Mouse (Mus musculus) adrenal gland (tissue): Measurements from ENCODE around the gene Gsg1l.

Source experiments
- intact Hi-C: fragments of 180-260 bp; cut with DNase I; formaldehyde crosslinking; loops from one replicate; pipeline ENCODE4 v1.15.1; 2025
- long read RNA-seq, 2 experiments: library from polyadenylated mRNA; unstranded; transcript quantifications; one replicate each; pipeline ENCODE4 v2.0.0; 2020; ENCODE audit warnings: borderline replicate concordance in 1 of 2; ENCODE audit not compliant: insufficient replicate concordance in 1 of 2

Gene Gsg1l
- long read RNA-seq, experiment 1, transcript Gsg1l-201 (7 exons, 3,923 nt), result major isoform, 17 of 41 reads
- long read RNA-seq, experiment 1, partial matches to known transcripts, result 0 of 41 reads
- long read RNA-seq, experiment 1, other reads (novel, unspliced or antisense), result 24 of 41 reads
- long read RNA-seq, experiment 2, transcript Gsg1l-201 (7 exons, 3,923 nt), result major isoform, 10 of 54 reads
- long read RNA-seq, experiment 2, partial matches to known transcripts, result 4 of 54 reads
- long read RNA-seq, experiment 2, other reads (novel, unspliced or antisense), result 40 of 54 reads

- intact Hi-C loops, result loop anchor here (10.0 kb wide), 1 partner anchor 408 kb away; no protein-coding TSS in a partner anchor
These were observed at the start of gene Gsg1l for GRCm38 (mm10) chr7:126082286-126082741. Gsg1l (minus strand) TSS chr7:126082411.

- intact Hi-C loops, result no loop called here
These were observed 45.5 kb upstream of the Gsg1l start for GRCm38 (mm10) chr7:126127673-126128072.

- intact Hi-C loops, result no loop called here
These were observed 44.3 kb upstream of the Gsg1l start for GRCm38 (mm10) chr7:126126502-126126901.

GRCm38 (mm10) chr7:126121533-126121932 lies 39.3 kb upstream of the Gsg1l start:
- intact Hi-C loops, result no loop called here

DNA sequence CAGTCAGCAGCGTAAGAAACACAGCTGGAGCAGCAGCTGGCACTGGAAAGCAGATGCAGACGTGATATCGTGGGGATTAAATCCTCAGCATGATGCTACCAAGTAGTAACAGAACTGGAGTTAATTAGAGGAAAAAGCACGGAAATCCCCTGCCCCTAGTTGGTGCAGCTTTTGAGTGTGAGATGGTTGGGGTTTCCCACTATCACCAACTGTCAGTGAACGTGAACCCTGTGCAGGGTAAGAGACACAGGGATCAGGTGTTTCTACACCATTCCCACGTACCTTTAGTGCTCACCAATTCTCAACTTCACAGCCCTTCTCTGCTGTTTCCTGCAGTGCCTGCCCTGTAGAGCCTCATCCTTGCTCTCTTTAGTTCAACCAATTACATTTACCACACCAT lies 37.6 kb upstream of the Gsg1l start:
- intact Hi-C loops, result no loop called here

GRCm38 (mm10) chr7:126113263-126113662 lies 31.1 kb upstream of the Gsg1l start:
- intact Hi-C loops, result loop anchor here (5.0 kb wide), 1 partner anchor 44 kb away; no protein-coding TSS in a partner anchor

DNA sequence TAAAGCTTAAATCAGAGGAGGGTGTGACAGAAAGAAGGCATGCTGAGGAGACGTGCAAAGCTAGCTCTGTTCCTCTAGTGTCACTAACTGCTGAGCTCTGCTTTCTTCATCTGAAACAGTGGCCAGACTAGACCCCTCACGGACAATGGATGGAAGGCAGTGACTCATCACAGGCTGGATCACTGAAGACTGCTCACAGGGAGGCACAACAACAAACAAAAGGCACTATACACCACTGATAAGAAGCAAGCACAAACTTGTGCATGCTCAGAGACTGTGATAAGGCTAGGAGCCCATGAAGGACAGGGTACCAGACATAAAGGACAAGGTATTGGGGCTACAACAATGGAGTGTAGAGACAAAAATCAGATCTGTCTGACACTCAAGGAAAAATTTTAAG lies 29.0 kb upstream of the Gsg1l start:
- intact Hi-C loops, result loop anchor here (5.0 kb wide), 1 partner anchor 46 kb away; no protein-coding TSS in a partner anchor

- intact Hi-C loops, result loop anchor here (5.0 kb wide), 1 partner anchor 47 kb away; no protein-coding TSS in a partner anchor
These were observed 27.7 kb upstream of the Gsg1l start for GRCm38 (mm10) chr7:126109898-126110297.

DNA sequence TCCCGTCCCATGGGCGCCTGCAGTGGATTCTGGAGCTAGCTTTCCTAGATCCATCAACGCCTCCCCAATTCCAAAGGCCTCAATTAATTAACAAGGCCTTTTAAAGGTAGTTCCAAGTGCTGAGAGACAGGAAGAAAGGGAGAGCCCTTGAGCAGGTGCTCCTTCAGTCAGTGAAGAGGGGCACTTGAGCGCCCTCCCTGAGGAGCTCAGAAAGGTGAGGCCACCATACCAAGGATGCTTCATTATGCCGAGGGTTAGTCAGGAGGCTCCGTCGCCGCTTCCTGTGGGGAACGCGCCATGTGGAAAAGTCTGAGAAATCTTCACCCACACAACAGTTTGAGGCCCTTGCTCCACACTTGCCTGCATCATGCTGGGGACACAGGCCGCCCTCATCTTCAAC lies 18.2 kb upstream of the Gsg1l start:
- intact Hi-C loops, result no loop called here

- intact Hi-C loops, result no loop called here
These were observed 17.6 kb upstream of the Gsg1l start for GRCm38 (mm10) chr7:126099835-126100234.

- intact Hi-C loops, result no loop called here
These were observed 17.1 kb upstream of the Gsg1l start for GRCm38 (mm10) chr7:126099163-126099775.

GRCm38 (mm10) chr7:126097219-126097915 lies 15.2 kb upstream of the Gsg1l start:
- intact Hi-C loops, result no loop called here

GRCm38 (mm10) chr7:126096596-126096995 lies 14.4 kb upstream of the Gsg1l start:
- intact Hi-C loops, result no loop called here

DNA sequence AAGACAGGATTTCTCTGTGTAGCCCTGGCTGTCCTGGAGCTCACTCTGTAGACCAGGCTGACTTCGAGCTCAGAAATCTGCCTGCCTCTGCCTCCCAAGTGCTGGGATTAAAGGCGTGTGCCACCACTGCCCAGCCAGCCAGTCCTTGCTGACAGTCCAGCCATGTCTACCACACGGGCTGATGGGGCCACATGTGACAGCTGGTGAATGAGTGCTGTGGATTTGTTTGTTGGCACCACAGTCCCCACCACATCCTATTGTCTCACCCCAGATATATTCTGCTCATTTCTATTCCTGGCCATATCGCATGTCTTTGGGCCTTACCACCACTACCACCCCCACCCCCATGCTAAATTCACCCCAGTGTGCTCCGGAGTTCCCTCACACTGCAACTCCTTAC lies 12.5 kb upstream of the Gsg1l start:
- intact Hi-C loops, result no loop called here

DNA sequence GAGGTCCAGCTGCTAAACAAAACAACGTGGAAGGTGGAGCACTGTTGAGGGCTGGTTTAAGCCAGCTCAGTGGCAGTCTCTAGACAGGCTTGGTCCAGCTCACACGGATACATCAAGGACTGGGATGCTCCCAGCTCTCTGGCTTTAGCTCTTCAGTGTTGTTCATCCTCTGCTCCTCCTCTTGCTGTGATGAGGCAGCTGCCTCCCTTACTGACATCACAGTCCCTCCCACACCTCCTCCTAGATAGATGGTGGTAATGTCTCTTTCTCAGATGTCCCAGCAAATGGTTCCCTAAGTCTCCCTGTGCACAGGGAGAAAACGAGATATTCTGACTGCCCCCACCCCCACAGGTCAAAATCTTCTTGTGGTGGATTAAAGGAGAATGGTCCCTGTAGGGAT lies 11.0 kb upstream of the Gsg1l start:
- intact Hi-C loops, result no loop called here

- intact Hi-C loops, result loop anchor here (2.0 to 10.0 kb wide), 2 partner anchors 269 to 415 kb away; no protein-coding TSS in a partner anchor
These were observed 7.6 kb upstream of the Gsg1l start for GRCm38 (mm10) chr7:126089782-126090181.

DNA sequence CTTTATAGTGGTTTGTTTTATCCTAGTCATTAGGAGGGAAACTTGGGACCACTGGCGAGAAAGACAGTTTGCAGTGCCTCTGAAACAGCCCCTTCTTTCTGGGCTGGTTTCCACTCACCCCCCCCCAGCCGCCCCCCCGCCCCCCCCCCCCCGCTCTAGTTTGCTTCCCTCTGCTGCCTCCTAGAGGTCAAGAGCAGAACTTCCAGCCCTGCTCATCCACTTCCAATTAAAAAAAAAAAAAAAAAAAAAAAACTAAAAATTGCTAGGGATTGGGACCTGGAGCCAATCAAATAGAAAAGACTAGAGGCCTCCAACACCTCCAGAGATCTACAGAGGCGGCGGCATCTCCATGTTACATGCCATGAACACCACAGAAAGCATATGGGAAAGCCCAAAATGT lies 5.9 kb upstream of the Gsg1l start:
- intact Hi-C loops, result loop anchor here (2.0 to 10.0 kb wide), 2 partner anchors 267 to 413 kb away; no protein-coding TSS in a partner anchor

GRCm38 (mm10) chr7:126087602-126088001 lies 5.4 kb upstream of the Gsg1l start:
- intact Hi-C loops, result loop anchor here (2.0 to 10.0 kb wide), 3 partner anchors 267 to 413 kb away; no protein-coding TSS in a partner anchor

GRCm38 (mm10) chr7:126086321-126086741 lies 4.1 kb upstream of the Gsg1l start:
- intact Hi-C loops, result loop anchor here (2.0 to 10.0 kb wide), 2 partner anchors 338 to 412 kb away; no protein-coding TSS in a partner anchor

- intact Hi-C loops, result loop anchor here (10.0 kb wide), 1 partner anchor 410 kb away; no protein-coding TSS in a partner anchor
These were observed 2.9 kb upstream of the Gsg1l start for GRCm38 (mm10) chr7:126085154-126085553.

DNA sequence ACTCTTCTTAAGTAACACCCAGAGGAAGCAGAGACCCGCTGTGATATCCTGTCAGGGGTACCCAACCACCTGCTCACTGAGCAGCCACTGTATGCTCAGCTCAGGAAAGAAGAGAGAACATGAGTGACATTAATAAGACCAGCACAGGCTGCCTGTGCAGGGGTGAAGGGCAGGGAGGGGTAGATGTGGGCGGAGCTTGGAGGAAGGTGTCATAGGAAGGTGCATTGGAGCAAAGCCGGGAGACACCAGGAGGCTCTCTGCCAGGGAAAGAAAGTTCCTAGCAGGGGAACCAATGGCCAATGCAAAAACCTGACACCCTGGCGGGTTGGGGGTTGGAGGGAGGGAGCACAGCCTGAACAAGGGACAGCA lies 1.8 kb upstream of the Gsg1l start:
- intact Hi-C loops, result loop anchor here (10.0 kb wide), 1 partner anchor 409 kb away; no protein-coding TSS in a partner anchor
